Mouse (Mus musculus) frontal cortex, postnatal 14 days (tissue): Measurements from ENCODE around the gene Rasa4.
A peak's percentile ranks its signal among the peaks of the same experiment; 100 is the strongest.
"Not testable (repeated sequence)": the region's sequence is repeated elsewhere in the genome, so short reads cannot be mapped to it uniquely, and the experiment has no call there.

Experiments
- DNase-seq, 2 experiments: peaks; one replicate each; pipeline ENCODE4 v3.0.0; 2022; ENCODE audit warnings: low spot score in 2 of 2

Rasa4 gene

GRCm38 (mm10) chr5:136109042-136109441, 25.3 kb downstream of the Rasa4 start:
- DNase-seq: no peak

DNA sequence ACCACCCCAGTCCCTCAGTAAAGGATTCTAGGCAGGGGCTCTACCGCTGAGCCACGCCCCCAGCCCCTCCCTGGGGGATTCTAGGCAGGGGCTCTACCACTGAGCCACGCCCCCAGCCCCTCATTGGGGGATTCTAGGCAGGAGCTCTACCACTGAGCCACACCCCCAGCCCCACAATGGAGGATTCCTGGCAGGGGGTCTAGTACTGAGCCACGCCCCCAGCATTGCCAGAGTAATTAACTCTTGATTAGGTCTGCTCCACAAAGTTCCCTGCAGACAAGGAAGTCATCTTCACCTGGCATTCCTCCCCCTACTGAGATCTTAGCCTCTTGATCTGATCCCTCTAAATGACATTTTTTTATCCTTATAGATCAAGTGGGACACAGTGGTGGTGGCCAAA, 29.8 kb downstream of the Rasa4 start:
- DNase-seq: not testable (repeated sequence)

DNA sequence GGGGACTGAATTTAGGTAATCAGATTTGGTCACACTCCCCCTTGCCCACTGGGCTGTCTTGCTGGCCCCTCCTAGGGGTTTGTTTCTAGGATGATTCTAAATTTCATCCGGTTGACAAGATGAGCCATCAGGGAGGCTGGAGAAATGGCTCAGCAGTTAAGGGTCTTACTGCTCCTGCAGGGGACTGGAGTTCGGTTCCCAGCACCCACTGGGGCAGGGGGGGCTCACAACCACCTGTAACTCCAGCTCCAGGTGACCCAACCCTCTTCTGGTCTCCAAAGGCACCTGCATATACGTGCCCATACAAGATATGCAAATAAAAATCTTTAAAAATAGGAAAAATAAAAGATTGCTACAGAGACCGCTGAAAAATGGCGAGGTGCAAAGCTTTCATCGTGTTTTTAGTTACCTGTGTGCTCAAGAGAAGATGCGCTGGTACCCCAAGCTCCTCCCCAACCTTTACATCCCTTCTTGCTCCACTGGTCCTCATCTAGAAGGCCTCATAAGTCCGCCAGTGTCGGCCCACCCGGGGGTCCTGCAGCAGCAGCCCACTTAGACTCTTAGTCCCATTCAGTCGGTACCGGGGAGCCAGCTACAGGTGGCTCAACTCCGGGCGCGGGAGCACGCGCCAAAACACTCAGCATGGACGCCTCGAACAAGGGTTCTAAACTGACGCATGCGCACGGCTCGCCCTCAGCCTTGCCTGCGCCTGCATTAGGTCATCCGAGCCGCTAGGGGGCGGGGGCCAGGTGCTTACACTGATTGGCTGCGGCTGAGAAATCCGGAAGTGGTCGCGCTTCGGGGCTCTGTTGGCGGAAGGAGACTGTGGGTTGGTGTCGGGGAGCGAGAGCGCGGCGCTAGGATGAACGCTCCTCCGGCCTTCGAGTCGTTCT, 32.4 kb downstream of the Rasa4 start, which contains the start of gene Polr2j:
TSS of gene Polr2j (plus strand) at position 741 of the 893 bp plus-strand sequence.
- peak; percentile 92 to 96 for DNase-seq

- DNase-seq: no peak
Observed at GRCm38 (mm10) chr5:136116784-136117112, 33.0 kb downstream of the Rasa4 start.

DNA sequence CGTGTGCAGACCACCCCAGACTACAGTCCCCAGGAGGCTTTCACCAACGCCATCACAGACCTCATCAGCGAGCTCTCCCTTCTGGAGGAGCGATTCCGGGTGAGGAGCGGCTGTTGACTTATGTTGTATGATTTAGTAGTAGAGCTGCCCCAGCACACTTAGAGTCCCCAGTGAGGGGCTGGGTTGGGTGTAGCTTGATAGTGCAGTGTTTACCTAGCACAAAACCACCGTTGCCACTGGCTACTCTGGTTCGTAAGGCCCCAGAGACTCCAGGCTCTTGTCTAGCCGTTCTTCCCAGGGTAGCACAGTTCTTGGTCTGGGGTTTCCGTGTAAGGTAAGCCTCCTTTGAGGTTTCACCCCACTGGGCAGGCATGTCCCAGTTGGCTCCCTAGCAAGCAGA, 38.4 kb downstream of the Rasa4 start:
- DNase-seq: no peak

DNA sequence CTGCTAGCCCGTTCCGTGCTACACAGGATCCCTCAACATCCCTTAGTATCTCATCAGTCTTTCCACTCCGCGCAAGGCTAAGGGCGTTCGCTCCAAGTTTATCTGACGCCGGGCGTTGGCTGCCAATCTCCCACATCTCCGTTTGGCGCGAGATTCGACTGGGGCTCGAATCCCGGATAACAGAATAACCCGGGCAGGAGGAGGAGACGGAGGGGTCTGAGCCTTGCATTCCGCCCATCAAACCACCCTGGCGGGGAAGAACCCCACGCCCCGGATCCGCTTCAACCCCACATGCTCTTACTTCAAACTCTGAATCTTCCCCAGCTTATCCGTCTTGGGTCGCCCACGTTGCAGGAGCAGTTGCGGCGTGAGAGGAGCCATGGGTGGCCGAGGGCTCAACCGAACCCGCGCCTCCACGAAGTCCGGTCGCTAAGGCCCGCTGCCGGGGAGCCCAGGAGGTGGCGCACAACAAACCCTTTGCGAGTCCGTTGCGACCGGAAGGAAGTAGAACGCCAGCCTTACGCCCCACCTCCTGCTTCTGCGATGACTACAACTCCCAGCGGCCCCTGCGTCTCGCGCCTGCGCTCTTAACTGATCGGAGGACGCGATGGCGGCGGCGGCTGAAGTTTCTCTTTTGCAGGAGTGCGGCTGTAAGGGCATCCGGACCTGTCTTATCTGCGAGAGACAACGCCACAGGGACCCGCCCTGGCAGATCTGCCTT, 52.0 kb downstream of the Rasa4 start, which contains the start of the genes Lrwd1 and Alkbh4:
TSS of gene Lrwd1 (minus strand) at position 504 of the 721 bp plus-strand sequence.
TSS of gene Alkbh4 (plus strand) at position 576 of the 721 bp plus-strand sequence.
- peak; percentile 90 to 92 for DNase-seq

DNA sequence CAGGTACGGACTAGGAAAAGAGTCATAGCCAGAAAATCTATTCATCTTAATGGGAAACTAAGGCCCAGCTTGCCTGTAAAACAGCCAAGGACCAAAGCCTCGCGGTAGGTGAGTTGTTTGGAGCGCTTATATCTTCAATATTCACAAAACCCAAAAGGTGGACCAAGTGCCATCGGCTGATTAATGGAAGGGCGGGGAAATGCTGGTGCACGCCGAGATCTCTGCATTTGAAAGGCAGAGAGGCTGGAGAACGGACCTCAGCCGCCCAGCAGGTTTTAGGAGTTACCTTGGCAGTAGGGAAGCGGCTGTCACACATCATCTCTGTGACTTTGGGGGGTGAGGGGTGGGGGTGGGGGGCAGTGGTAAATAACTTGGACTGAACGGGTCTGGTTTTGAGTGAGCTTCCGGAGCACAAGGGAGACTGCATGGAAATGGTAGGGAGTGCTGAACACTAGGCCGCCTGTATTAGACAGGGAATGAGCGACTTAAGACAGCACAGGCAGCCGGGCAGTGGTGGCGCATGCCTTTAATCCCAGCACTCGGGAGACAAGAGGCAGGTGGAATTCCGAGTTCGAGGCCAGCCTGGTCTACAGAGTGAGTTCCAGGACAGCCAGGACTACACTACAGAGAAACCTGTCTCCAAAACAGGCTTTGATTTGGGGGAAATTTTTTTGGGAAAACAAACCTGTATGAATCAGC, 52.7 kb downstream of the Rasa4 start:
- DNase-seq: no peak

GRCm38 (mm10) chr5:136137658-136138274, 54.0 kb downstream of the Rasa4 start:
- DNase-seq: no peak

DNA sequence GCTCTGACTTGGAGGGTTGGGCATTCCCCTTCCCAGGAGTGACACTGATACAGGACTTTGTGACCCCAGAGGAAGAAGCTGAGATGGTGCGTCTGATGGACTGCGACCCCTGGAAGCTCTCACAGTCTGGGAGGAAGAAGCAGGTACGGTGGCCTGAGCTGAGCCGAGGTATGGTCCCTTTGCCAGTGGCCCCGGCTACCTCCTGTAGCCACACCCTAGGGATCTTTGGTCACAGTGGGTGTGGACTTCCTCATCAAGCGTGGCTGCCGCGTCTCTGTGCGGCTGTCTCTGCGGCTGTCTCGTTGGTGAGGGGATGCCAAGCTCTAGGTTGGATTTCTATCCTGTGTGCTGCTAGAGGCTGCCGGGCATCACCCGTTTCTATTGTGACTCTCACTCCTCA, 55.7 kb downstream of the Rasa4 start:
- no peak for DNase-seq

DNA sequence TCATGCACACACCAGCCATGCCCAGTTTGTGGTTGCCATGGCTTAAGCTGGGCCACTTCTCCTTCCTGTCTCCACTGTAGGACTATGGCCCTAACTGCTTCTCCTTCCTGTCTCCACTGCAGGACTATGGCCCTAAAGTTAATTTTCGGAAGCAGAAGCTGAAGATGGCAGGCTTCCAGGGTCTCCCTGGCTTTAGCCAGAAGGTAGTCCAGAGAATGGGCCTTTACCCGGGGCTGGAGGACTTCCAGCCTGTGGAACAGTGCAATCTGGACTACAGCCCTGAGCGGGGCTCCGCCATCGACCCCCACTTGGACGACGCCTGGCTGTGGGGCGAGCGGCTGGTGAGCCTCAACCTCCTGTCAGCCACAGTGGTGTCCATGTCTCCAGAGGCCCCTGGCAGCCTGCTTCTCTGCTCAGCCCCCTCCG, 56.4 kb downstream of the Rasa4 start:
- peak in 1 of 2 experiments; percentile 25 for DNase-seq

DNA sequence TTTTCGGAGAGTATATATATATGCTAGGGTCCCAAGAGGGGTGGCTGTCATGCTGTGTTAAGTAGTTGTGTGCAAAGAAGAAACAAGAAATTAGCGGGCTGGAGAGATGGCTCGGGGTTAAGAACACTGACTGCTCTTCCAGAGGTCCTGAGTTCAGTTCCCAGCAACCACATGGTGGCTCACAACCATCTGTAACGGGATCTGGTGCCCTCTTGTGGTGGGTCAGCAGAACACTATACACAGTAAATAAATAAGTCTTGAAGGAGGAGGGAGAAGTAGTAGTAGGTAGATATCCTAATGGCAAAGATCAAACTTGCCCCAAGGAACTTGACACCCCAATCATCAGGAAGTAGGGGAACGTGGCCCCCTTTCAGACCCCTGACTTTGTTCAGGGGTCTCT, 59.0 kb downstream of the Rasa4 start:
- no peak for DNase-seq

- DNase-seq: no peak
Observed at GRCm38 (mm10) chr5:136143161-136143755, 59.5 kb downstream of the Rasa4 start.

DNA sequence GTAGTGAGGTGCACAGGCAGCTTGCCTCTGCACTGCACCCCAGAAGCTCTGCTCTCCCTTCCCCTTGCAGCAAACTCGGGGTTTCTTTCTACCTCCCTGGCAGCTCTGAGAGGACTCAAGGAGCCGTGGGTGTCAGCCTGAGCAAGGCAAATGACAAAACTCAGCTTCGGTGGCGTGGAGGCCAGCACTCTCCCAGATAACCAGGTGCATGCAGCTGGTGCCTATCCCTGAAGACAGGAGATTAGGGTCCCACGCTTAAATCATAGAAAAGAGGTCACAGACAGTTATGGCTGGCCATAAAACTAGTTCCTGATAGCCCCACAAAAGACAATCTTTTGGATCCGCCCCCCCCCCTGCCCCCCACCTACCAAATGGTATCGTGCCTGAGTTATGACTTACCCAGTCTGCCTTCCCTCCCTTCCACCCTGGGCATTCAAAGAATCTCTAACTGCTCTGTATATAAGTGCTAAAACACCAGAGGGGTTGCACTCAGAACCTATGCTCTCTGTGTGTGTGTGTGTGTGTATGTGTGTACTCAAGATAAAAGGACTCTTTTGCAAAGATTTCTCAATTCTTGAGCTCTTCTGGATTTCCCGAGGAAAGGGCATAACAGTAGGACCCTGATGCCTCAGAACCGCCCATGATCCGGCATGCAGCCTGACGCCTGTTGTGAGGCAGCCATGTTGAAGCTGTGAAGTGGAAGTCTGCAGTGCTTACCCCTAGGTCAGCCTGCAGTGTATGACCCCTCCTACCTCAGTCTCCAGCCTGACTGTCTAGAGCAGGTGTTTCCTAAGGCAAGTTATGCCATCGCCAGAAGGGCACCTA, 61.1 kb downstream of the Rasa4 start:
- no peak for DNase-seq

- DNase-seq: no peak
Observed at GRCm38 (mm10) chr5:136146936-136147335, 63.2 kb downstream of the Rasa4 start.

GRCm38 (mm10) chr5:136147704-136148103, 64.0 kb downstream of the Rasa4 start:
- DNase-seq: no peak

DNA sequence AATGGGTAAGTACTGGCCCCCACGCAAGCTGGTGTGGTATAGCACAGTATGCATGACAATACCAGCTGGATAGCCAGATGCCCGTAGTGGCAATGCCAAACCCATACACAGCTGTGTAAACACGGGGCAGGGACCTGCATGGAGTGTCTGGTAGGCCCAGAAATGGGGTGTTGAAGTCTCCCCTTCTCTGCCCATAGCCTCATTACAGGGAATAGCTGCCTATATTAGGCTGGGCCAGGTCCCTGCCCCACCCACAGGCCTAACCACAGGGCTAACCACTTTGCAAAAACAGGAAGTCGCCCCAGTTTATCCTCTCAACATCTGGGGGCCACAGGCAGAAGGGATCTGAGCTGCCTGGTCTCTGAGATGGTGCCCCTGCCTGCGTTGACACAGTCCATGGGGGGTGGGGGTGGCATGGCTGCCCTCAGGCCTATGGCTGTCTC, 65.4 kb downstream of the Rasa4 start:
- not testable (repeated sequence) for DNase-seq

GRCm38 (mm10) chr5:136152365-136152764, 68.6 kb downstream of the Rasa4 start:
- DNase-seq: no peak

DNA sequence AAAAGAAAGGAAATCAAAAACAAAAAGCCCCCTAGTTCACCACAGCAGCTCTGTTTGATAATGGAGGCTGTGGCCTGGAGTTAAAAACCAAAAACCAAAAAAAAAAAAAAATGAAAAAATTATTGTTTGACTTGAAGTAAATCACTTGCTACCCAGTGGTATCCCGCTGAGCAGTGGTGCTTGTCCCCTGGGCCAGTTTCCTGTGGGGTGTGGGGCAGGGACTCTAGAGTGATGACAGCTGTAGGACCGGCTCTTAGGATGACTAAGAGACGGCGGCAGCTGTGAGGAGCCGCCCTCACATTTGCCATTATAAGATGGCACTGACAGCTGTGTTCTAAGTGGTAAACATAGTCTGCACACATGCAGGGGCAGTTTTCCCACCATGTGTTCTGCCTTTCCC, 71.7 kb downstream of the Rasa4 start:
- no peak for DNase-seq

DNA sequence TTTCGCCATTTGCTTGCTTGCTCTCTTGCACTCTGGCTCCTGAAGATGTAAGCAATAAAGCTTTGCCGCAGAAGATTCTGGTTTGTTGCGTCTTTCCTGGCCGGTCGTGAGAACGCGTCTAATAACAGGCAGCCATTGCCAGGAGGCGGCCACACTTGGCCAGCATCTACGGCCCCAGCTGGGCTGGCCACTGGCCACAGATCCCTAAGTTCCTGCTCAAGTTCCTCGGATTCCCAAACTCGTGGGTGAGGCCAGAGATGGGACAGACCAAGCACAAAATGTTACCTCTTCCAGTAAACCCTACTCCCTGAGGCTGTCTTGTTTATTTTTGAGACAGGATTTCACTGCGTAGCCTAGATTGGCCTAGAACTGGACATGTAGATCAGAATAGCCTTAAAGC, 76.4 kb downstream of the Rasa4 start:
- DNase-seq: not testable (repeated sequence)
